Mouse (Mus musculus): ENCODE measurements around the gene 9430007A20Rik. TPM values are rescaled to one million over a fixed set of nuclear protein-coding genes. Genes with fewer than 3 reads are reported as not detected.
"Not testable (repeated sequence)": the region's sequence is repeated elsewhere in the genome, so short reads cannot be mapped to it uniquely, and the experiment has no call there.

Gene 9430007A20Rik
- polyA plus RNA-seq (2012; rRNA removed), result not detected in 2 replicates

GRCm38 (mm10) chr4:144519522-144519921, at the start of gene 9430007A20Rik:
TSS of gene 9430007A20Rik (plus strand) at chr4:144519822.
- no peak for DNase-seq (ENCODE audit: low spot score)

DNA sequence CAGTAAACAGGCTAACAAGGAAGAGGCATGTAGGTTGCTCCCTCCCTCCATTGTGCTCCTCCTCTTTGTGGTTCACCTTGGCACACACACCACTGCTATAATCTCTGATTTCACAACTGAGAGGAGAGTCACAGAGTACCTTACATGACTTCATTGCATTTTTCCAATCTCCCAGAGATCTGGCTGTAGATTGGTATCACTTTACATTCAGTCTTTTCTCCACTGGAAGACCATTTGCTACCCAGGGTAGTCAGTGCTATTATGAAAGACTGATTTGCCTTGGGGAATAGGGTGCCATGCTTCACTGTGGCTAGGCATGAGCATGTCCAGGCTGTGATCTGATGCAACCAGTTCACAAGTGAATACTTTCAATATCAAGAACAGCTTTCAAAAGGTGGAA, 26.3 kb upstream of the 9430007A20Rik start:
- DNase-seq (ENCODE audit: low spot score), result no peak

- no peak for DNase-seq (ENCODE audit: low spot score)
Measured at GRCm38 (mm10) chr4:144506518-144506917, 13.1 kb upstream of the 9430007A20Rik start.

GRCm38 (mm10) chr4:144544689-144545088, 25.1 kb downstream of the 9430007A20Rik start:
- no peak for DNase-seq (ENCODE audit: low spot score)

GRCm38 (mm10) chr4:144545339-144545738, 25.7 kb downstream of the 9430007A20Rik start:
- DNase-seq (ENCODE audit: low spot score), result not testable (repeated sequence)

- DNase-seq (ENCODE audit: low spot score), result no peak
Measured at GRCm38 (mm10) chr4:144551156-144551555, 31.5 kb downstream of the 9430007A20Rik start.

DNA sequence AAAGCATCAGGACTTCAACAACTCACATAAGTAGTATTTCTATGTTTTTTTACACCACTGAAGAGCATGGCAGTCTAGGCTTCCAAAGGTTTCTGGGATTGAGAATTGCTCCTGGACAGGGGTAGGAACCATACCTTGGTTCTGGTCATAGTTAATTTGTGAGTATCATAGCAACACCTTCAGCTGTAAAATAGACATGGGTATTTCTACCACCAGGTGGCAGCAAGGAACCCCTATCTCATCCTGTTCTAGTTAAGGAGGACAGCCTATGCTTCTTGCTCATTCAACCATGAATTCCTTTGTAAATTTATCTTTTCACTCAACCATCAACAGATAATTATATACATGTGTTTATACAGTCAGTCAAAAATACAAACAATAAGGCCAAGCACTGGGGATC, 40.2 kb downstream of the 9430007A20Rik start:
- no peak for DNase-seq (ENCODE audit: low spot score)

GRCm38 (mm10) chr4:144561205-144561604, 41.6 kb downstream of the 9430007A20Rik start:
- DNase-seq (ENCODE audit: low spot score), result no peak

DNA sequence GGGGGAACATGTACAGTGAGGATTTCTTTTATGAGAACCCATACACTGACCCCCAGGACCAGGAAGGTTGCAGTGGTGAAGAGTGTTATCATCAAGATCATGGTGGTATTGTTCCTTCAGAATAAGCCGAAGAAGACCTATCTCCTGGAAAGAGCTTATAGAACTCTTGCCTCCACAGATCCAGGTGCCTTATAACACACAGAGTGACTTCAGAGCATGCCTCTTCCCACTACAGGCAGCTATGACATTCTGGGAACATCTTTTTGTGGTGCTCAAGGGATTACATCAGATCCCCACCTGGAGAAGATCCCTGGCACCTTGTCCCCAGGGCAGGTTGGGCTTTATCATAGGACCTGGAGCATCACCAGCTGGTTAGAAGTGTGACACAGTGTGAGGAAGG, 45.4 kb downstream of the 9430007A20Rik start, which contains the start of gene Gm13124:
TSS of gene Gm13124 (minus strand) at position 101 of the 400 bp plus-strand sequence.
- no peak for DNase-seq (ENCODE audit: low spot score)

GRCm38 (mm10) chr4:144567752-144568151, 48.1 kb downstream of the 9430007A20Rik start:
- no peak for DNase-seq (ENCODE audit: low spot score)

Other genes starting within 250 kb of the 9430007A20Rik start
- gene Pramel5, start 239.3 kb upstream of the 9430007A20Rik start, polyA plus RNA-seq (2012; rRNA removed), result not detected in 2 replicates
- not detected in 2 replicates for gene Gm13128, start 189.6 kb upstream of the 9430007A20Rik start, polyA plus RNA-seq (2012; rRNA removed)
- not detected in 2 replicates for gene Gm13119, start 161.9 kb upstream of the 9430007A20Rik start, polyA plus RNA-seq (2012; rRNA removed)
- not detected in 2 replicates for gene Pramef20, start 141.9 kb upstream of the 9430007A20Rik start, polyA plus RNA-seq (2012; rRNA removed)
- gene Pramef12, start 111.4 kb upstream of the 9430007A20Rik start, polyA plus RNA-seq (2012; rRNA removed), result 0.40 and 0.49 TPM in 2 replicates
- not detected in 2 replicates for gene 1700012P22Rik, start 81.0 kb upstream of the 9430007A20Rik start, polyA plus RNA-seq (2012; rRNA removed)
- gene Gm9944, start 66.5 kb upstream of the 9430007A20Rik start, polyA plus RNA-seq (2012; rRNA removed), result not detected in 2 replicates
- not detected in 2 replicates for gene Aadacl3, start 56.1 kb upstream of the 9430007A20Rik start, polyA plus RNA-seq (2012; rRNA removed)
- not detected in 2 replicates for gene Gm13124, start 45.3 kb downstream of the 9430007A20Rik start, polyA plus RNA-seq (2012; rRNA removed)
- not detected in 2 replicates for gene Aadacl4, start 93.9 kb downstream of the 9430007A20Rik start, polyA plus RNA-seq (2012; rRNA removed)
- 1.5 TPM in 2 replicates for gene Gm436, start 166.5 kb downstream of the 9430007A20Rik start, polyA plus RNA-seq (2012; rRNA removed)
- gene Gm13178, start 201.6 kb downstream of the 9430007A20Rik start, polyA plus RNA-seq (2012; rRNA removed), result not detected in 2 replicates